Mouse (Mus musculus) lung, adult 2 months (tissue): ENCODE measurements at regions not wholly inside any gene's neighbourhood (a gene's known extent, or its start where the extent isn't known, plus 50 kb on each side); places are given as distances from the start of the nearest gene placed in this dataset.

Experiments used
- CTCF ChIP-seq: fragments of 200-500 bp; IDR thresholded peaks from 2 replicates; pipeline ENCODE4 v1.5.1; 2011; ENCODE audit warnings: mild to moderate bottlenecking, low read length, control low read depth; ENCODE audit not compliant: insufficient read depth
- POLR2A ChIP-seq: fragments of 200-500 bp; IDR thresholded peaks from 2 replicates; pipeline ENCODE4 v1.6.1; 2011; ENCODE audit warnings: low read depth, mild to moderate bottlenecking, control low read depth, low read length, borderline replicate concordance; ENCODE audit errors: extremely low read depth

GRCm38 (mm10) chr5:133218801-133219200 is 675.7 kb upstream of the Auts2 start:
- TF ChIP-seq POLR2A (no peak), CTCF (no peak)
